Mouse (Mus musculus) heart, postnatal 4 days (tissue): Measurements from ENCODE around the gene Map3k12. TPM values are rescaled to one million over a fixed set of nuclear protein-coding genes. Genes with fewer than 3 reads are reported as not detected.
A peak's percentile ranks its signal among the peaks of the same experiment; 100 is the strongest.

Experiments used
- DNase-seq: peaks from one replicate; pipeline ENCODE4 v3.0.0; 2021
- total RNA-seq, 2 experiments: library from RNA; stranded (reverse); gene quantifications; 2 replicates each; pipeline ENCODE4 v1.2.3; 2021

The Map3k12 gene
- total RNA-seq: 1 to 10 TPM; 5.4 to 6.1 TPM

DNA sequence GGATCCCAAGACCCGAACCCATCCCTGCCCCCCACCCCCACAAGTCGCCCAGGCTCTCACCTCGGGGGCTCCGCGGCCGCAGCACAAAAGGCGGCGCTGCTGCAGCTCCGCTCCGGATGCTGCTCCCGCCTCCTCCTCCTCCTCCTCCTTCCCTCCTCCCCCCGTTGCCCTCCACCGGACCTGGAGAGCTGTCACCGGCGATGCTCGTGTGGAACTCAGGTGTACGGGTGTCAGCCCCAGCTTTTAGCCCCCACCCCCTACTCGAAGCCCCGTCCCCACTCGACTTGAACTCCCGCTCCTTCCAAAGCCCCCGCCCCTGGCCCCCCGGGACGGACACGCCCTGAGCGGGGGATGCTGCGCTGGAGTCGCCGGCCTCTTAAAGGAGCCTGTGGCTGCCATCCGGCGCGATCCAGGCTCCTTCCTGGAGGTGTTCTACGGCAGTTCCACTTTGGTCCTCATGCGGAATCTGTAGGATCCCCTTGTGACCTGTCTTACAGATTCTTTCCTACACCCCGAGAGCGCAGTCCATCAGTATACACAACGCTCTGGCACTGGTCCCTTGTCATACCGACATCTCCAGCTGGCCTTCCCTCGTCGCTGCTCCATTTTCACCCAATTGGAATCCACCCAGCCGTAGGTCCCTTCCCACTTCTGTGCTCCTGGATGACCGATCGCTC is at the start of gene Map3k12:
Gene Map3k12, minus strand, starts transcription at position 337 of the 677 bp plus-strand sequence.
- DNase-seq: peak; percentile 76

DNA sequence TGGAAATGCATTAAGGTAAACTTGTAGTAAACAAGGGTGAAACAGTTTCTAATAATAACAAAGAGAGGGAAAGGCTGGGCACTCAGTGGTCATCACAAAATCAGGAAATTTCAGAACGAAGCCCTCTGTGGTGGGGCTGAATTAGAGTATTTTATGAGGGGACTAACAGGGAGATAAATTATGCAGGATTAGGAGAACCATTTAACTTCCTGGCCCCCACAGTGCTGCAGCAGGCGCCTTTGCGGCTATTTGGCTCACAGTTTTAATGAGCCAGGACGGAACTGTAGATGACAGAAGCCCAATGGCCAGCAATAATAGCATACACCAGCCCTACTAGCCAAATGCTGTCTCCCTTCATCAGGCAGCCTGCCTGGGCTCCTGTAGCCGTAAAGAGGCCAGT is 46.8 kb upstream of the Map3k12 start:
- no peak for DNase-seq

DNA sequence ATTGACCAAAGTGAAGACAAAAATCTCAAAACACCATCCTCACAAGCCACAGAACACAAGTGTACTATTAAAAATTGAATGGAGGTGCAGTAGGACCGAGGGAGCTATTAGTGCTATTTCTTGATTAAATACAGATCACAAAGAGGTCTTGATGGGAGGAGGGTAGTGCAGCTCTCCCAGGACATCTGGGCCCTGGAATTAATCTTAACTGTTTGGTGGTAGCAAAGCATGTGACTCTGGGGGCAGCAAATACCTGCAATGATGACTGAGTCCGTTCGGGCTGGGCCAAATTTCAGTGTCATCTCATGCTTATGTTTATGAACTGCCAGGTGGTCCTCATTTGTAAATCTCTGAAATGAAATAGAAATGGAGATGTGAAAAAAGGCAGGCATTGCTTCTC is 46.2 kb upstream of the Map3k12 start:
- no peak for DNase-seq

DNA sequence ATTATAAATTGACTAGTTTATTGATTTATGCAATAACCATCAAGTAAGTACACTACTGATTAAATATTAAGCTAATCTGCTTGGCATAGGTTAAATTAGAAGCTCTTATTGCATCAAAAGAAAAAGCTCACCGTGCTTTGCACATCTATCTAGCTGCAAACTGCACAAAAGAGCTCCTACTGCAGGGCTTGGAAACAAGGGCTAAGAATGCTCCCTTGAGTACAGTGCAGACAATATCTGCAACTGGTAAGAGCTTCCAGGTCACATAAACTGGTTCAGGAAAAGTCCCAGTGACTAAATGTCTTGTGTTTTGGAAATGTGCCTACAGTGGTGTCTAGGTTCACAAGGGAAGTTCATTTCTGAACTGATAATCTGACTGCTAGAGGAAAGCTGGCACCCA is 45.6 kb upstream of the Map3k12 start:
- no peak for DNase-seq

DNA sequence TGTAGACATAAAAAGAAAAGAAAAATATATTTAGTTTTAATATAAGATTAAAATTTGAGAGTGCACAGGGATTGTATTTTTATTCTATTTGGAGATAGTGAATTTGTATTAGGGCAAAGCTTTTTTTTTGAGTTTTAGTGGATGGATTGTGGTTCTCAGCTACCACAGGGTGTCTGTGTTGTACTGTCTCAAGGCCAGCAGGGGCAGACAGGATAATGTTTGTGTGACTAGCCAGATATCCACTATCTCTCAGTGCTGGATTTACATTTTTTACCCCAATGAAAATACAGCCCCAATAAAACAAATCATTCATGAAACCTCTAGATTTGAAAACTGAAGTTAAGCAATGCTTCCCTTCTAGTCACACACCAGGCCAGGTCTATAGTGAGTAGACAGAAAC is 40.7 kb upstream of the Map3k12 start:
- no peak for DNase-seq

DNA sequence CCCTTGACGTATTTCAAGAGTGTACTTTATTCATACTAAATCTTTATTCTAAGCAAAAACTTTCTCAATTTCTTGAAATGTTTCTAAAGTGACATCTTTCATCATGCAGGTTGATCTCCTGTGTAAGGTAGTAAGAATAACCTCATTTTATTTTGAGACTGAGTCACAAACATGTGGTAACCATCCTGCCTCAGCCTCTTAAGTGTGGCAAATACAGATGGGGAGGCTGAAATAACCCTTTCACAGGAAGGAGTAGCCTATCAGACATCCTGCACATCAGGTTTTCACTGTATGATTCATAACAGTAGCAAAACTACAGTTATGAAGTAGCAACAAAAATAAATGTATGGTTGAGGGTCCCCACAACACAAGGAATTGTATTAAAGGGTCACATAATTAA is 38.7 kb upstream of the Map3k12 start:
- no peak for DNase-seq

DNA sequence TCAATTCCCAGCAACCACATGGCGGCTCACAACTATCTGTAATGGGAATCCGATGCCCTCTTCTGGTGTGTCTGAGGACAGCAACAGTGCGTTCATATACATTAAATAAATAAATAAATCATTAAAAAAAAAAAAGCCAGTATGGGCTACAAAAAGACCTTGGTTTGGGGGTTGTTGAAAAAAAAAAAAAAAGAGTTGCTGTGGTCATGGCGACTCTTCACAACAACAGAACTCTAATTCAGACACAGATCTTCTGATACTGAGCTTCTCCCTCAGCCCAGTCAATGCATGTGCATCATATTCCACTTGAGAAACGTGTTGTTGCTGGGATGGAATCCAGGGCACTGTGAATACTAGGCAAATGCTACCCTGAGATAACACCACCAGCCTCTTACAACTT is 35.7 kb upstream of the Map3k12 start:
- DNase-seq: no peak

DNA sequence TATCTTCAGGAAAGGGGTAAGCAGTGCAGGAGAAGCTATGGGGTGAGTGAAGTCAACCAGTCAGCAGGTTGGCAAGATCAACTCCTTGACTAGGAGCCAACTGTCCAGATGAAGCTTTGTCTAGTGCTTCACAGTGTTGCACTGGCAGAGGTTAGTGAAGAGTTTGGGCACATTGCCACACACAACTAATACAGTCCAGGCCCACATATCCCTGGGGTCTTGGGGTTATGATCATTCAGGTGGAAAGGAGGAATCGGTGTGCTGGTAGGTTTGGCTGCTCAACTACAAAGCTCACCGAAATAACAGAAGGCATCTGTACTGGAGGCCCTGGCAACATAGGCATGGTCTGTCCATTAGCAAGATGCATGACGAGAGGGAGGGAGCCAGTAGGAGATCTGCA is 30.6 kb upstream of the Map3k12 start:
- DNase-seq: peak; percentile 39

DNA sequence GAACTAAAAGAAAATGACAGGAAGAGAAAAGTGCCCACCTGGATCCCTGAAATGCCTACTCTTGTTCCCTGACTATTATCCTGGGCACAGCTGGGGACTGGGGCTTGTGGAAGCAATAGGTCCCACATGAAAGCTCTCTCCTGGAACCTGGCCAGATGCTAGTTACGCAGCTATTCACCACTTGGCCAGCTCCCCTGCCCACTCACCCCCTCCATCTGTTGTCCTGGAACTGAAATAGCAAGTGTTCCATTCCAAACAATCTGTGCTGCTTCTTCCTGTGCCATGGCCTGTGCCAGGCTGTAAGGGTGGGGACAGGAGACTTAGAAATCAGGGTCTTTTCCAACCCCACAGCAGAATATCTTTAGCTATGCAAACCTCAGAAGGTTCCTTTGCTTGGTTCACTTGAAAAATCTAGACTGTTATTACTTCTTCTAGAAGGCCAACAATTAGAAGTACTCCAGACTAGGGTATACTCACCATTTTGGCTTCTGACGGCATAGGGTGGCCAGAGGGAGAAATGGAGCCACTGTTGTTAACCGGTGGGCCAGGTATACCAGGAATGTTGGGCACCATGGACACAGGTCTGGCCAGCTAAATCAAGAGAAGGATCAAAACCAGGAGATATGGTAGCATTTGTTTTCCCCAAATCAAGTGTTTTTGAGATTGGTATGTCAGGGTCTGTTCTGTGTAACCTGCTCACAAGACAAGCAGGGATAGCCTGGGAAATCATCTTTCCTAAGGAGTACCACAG is 30.0 kb upstream of the Map3k12 start:
- DNase-seq: peak; percentile 80

DNA sequence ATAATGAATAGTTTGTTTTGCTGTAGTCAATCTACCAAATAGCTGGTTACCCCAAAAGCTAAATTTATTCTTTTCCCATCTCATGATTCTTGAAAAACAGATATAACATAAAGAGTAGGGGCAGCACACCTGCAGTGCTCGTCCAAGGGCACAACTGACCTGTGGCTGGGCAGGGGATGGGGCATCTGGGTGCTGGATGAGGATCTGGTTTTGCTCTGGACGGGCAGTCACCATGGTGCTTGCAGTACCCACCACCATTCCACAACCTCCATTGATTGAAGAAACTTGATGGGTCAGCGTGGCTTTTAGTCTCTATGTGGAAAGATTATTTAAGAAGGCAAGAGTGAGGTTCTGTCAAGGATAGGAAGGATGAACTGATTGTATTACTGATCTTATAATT is 29.4 kb upstream of the Map3k12 start:
- DNase-seq: no peak

DNA sequence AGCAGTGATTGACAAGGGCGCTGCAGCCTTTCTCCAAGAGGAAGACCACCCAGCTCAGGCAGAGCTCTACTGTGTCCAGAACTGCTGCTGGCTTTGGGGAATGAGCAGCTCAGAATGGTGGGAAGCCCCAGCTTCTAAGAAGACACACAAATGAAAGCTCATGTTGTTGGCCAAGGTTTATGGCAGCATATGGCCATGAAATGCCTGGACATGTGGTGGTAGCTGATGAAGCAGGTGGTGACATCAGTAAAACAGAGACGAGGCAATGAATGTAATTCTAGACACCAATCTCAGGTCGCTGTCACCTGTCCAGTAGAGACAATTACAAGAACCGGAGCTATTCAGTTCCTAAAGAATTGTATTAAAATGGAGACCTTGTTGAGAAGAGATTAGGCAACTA is 27.9 kb upstream of the Map3k12 start:
- DNase-seq: no peak

DNA sequence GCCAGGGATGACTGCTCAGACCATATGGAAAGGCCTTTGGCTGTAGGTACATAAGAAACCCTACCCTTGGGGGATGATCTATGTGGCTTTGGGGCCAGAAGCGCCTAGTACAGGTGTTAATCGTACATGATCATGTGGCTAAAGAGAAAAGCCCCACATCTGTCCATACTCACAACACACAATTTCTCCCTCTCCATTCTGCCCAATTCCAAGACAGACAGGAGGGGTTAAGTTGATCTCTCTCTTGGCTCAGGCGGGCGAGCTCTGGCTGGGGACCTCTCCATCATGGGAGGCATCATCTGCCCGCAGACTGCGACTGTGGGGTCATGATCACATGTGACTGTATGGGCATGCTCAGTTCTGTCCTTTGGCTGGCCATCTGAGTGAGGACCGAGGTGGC is 17.1 kb upstream of the Map3k12 start:
- no peak for DNase-seq

DNA sequence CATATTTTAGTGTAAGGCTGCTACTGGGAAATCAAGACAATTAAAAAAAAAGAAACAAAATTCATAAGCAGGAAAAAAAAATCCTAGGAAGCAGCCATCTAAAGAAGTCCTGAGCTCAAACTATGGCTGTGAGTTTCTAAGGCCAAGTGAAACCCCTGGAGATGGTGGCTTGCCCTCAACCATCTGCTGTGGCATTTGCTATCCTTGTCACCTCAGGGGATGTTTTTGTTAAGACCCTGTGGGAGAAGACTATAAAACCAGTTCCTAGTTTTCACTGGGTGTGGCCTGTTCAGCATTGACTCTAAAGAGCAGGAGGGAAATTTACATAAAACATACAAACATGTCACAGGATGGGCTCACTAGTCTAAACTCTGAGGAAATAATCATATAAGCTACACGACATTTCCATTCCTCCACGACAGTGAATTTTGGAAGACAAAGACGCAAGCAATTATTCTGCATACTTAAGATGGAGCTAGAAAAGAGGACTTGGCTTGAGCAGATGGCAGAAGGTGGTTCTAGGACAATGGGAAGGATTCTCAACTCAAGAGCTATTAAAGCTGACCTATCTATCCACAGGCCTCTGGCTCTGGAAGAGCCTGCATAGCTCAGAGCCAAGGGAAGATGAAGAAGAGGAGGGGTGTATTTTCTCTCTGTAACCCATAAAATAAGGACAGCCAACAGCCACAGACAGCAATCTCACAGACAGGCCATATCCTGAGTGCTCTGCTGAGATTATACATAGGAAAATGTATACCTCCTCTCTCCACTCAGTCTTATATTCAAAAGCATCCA is 15.4 kb upstream of the Map3k12 start:
- no peak for DNase-seq

DNA sequence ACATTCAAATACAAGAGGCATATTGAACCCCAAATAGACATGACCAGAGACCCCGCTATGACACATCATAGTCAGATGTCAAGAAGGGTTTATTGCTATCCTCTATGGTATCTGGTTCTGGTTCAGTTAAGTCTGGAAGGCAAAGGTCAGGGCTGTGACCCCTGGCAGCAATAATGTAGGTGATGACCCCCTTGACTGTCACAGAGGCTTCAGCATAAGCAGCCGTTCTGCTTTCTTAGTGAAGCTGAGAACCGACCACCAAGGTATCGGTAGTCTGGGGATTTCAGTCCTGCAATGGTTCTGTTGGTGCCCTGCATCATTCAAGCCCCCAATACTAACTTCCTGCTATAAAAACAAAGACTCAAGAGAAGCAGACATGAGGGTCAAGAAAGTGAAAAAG is 14.7 kb upstream of the Map3k12 start:
- DNase-seq: no peak

DNA sequence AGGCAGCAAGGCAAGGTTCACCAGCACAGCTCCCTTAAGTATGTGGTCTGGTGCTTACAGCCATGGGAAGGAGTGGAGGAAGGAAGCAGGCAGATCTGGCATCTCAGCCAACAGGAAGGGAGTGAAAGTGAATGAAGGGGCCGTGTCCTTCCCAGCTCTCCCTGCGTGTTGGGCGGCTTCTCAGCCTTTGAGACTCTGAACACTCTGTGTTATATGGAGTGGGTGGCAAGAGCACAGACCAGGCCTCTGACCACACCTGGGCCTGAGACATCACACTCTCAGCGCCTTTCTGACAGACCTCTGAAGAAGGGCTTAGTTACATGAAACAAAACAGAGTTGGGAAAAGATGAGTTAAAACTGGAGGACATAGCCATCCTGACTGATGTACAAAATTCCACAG is 13.7 kb upstream of the Map3k12 start:
- no peak for DNase-seq

DNA sequence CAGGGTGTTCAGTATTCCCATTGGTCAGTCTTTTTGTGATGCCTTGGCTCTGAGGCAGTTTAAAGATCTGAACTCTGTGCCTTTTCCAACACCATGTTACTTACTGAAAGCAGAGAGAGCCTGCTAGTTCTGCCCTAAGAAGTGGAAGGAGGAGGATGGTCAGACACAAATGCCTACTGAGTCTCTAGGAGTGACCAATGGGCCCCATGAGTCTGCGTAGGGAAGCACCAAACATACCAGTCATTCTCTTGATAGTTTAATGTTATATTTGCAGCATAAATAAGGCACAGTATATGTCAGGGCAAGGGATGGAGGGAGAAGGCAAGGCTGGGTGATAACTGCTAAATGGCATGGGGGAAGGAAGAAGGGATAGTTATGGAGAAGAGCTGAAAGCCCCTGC is 11.5 kb upstream of the Map3k12 start:
- DNase-seq: no peak

DNA sequence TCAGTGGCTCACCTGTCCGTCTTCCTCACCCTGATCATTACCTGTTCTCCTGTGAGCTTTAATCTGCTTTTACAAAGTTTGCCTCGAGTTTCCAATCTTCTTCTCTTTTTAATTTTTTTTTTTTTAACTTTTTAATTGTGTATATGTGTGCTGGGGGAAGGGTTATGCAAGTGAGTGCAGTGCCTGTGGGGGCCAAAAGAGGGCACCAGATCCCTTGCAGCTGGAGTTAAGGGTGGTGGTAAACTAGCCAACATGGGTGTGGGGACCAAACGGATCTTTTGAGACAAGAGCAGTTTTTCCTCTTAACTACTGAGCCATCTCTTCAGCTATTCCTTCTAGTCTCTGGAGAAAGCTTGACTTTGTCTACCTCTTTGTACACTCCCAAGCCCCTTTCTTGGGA is 11.1 kb upstream of the Map3k12 start:
- DNase-seq: no peak

DNA sequence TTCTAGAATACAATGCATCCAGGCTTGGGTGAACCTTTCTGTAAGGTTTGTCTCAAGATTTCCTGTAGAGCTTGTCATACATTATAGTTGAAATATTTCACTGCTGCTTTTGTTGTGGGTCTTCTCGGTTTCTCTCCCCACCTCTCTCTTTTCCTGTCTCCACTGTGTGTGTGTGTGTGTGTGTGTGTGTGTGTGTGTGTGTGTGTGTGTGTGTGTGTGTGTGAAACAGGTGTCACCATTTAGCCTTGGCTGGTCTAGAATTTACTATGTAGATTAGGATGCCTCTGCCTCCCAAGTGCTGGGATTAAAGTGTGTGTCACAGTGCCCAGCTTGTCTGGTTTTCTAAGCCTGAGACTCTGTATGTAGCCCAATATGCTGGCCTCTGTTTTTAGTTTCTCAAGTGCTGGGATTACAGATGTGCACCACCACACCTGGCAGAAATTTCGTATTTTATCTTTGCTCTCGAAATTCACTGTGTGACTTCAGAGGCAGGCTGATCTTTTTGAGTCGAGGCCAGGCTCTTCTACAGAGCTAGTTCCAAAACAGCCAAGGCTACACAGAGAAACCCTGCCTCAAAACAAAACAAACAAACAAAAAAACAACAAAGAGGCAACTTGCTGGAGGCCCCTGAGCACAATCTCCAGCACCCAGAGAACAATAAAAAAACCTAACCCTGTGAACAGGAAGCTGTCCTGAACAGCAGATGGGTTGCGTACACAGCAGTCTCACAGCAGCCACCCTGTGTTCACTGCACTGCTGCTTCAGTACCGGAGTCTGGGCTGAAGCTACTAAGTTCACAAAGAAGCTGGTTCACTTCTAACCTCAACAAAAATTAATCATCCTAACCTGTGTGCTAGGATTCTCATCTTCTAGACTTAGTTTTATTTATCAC is 9.5 kb upstream of the Map3k12 start:
- DNase-seq: no peak

DNA sequence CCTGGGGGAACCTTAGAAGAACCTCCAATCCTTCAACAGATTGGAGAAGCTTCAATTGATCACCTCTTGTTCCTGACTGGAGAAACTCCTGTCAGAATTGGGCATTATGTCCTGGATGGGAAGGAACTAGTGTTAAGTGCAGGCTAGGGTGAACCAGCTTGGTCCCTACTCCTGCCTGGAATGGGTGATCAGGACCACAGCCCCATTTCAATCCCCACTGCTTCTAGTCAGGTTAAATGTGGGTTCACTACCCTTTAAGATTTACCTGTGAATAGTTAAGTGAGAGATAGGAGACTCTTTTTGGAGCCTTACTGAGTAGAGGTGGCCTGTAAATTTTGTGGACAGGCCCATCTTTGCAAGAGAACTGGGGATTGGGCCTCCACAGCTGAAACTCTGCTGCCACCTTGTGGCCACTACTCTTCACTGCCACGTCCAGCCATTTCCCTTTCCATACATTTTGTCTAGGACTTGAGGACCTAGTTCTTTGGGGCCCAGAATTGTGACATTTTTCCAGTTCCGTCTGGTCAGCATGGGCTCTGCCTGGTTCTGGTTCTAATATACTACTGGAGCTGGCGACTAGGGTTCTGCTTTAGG is 8.1 kb upstream of the Map3k12 start, which contains the start of gene Npff:
Gene Npff, minus strand, starts transcription at position 51 of the 594 bp plus-strand sequence.
- peak; percentile 84 for DNase-seq

DNA sequence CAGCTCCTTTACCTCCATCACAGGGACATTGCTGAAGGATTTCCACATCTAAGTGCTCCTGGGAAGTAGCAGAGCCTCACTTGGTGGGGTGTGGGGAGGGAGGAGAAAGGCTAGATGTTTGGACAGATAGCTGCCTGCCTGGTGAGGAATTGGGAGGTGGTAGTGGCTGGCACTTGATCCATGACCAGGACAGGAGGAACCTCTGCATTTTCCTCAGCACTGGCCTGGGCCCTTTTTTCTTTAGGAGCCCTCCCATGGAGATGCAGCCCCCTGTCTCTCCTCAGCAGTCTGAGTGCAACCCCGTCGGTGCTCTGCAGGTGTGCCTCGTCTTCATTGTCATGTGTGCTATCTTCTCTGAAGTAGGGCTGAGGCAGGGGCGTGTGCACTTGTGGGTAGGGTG is 4.6 kb upstream of the Map3k12 start:
- DNase-seq: no peak

DNA sequence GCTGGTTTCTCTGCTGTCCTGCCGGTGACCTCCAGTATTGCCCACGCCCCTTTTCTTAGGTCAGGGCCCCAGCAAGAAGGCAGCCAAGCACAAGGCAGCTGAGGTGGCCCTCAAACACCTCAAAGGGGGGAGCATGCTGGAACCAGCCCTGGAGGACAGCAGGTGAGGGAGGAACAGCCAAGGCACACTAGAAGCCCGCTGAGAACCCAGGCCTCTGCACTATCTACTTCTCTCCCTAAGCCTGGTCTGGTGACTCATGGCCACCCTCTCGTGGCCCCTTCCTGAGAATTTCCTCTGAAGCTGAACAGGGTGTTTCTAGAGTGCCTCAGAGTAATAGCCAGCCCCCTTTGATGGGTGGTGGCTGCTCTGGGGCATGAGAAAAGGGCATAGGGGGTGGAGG is 3.6 kb upstream of the Map3k12 start:
- no peak for DNase-seq
